In genomic region chr15:90333275-90333674, GRCm38 (mm10) we compare ENCODE assay signal across 13 mouse cellular contexts.
DNase-seq lines count a peak whose midpoint lies in the region; ATAC-seq and TF ChIP-seq lines count a peak whose summit lies in the region.
"Had no signal": no experiment of that assay in that cellular context is flagged by ENCODE, and none has a peak within 500 bp of the region (broad histone marks: within the 10 kb centered on the region; RNA-seq: fewer than 3 reads in every experiment).

No protein-coding gene starts in this region.

- H3K27me3 ChIP-seq in forebrain, embryonic 10.5 days (ENCODE audit: poor library complexity, severe bottlenecking): no peaks in the 10 kb centered on the region
- H3K27me3 ChIP-seq in forebrain, postnatal 0 days (ENCODE audit: insufficient read depth, low read length): no peaks in the 10 kb centered on the region; the same call in 1 of the 2 replicates
- no peaks in the 10 kb centered on the region for H3K27me3 ChIP-seq in kidney, adult 2 months (replicated peaks; ENCODE audit: control insufficient read depth, insufficient read depth, low read length)
- no peaks in the 10 kb centered on the region for H3K27me3 ChIP-seq in embryonic facial prominence, embryonic 14.5 days (replicated peaks; ENCODE audit: control insufficient read depth, insufficient read depth, low read length)
- H3K27me3 ChIP-seq in midbrain, postnatal 0 days (ENCODE audit: insufficient read depth, low read length): no peaks in the 10 kb centered on the region
- H3K27me3 ChIP-seq: Patski had no signal

- H3K9me3 ChIP-seq in forebrain, embryonic 10.5 days: no peaks in the 10 kb centered on the region
- H3K9me3 ChIP-seq in forebrain, postnatal 0 days (ENCODE audit: low read length): no peaks in the 10 kb centered on the region
- H3K9me3 ChIP-seq in embryonic facial prominence, embryonic 14.5 days (ENCODE audit: control insufficient read depth, low read length): no peaks in the 10 kb centered on the region
- no peaks in the 10 kb centered on the region for H3K9me3 ChIP-seq in midbrain, postnatal 0 days (ENCODE audit: low read length)

- no peaks in the 10 kb centered on the region for H3K36me3 ChIP-seq in forebrain, embryonic 10.5 days (replicated peaks)
- no peaks in the 10 kb centered on the region for H3K36me3 ChIP-seq in forebrain, postnatal 0 days (ENCODE audit: insufficient read depth)
- no peaks in the 10 kb centered on the region for H3K36me3 ChIP-seq in kidney, adult 2 months (ENCODE audit: control insufficient read depth, insufficient read depth, low read length)
- no peaks in the 10 kb centered on the region for H3K36me3 ChIP-seq in embryonic facial prominence, embryonic 14.5 days (ENCODE audit: control insufficient read depth, insufficient read depth, low read length)
- no peaks in the 10 kb centered on the region for H3K36me3 ChIP-seq in midbrain, postnatal 0 days (ENCODE audit: insufficient read depth, low read length)

- H3K4me3 ChIP-seq in forebrain, embryonic 10.5 days: no peak overlapping the region; the same call in 1 of the 2 replicates
- no peak overlapping the region for H3K4me3 ChIP-seq in forebrain, postnatal 0 days (ENCODE audit: low read depth, low read length)
- H3K4me3 ChIP-seq in kidney, adult 2 months (ENCODE audit: insufficient read depth, low read depth, low read length): no peak overlapping the region
- H3K4me3 ChIP-seq in embryonic facial prominence, embryonic 14.5 days (ENCODE audit: low read depth, low read length): no peak overlapping the region
- H3K4me3 ChIP-seq in midbrain, postnatal 0 days (ENCODE audit: low read depth, low read length): no peak overlapping the region
- H3K4me3 ChIP-seq: gastrocnemius, adult 2 months had no signal

- peaks cover 23% of the 10 kb centered on the region for H3K4me1 ChIP-seq in forebrain, embryonic 10.5 days
- no peaks in the 10 kb centered on the region for H3K4me1 ChIP-seq in forebrain, postnatal 0 days (ENCODE audit: insufficient read depth)
- 0 out of 2 replicates have a peak, but pooled peaks cover 2% of the 10 kb centered on the region for H3K4me1 ChIP-seq in kidney, adult 2 months (ENCODE audit: control insufficient read depth, insufficient read depth, low read length)
- H3K4me1 ChIP-seq in embryonic facial prominence, embryonic 14.5 days (ENCODE audit: control insufficient read depth, insufficient read depth, low read length): peaks cover 4% of the 10 kb centered on the region; the same call in 1 of the 2 replicates
- H3K4me1 ChIP-seq in midbrain, postnatal 0 days (ENCODE audit: insufficient read depth, low read length): 0 out of 2 replicates have a peak, but pooled peaks cover 4% of the 10 kb centered on the region

- DNase-seq in forebrain, embryonic 10.5 days (ENCODE audit: extremely low spot score, low spot score): peak; percentile 57
- DNase-seq in forebrain, postnatal 0 days: no peak
- DNase-seq in kidney, postnatal 4 days: peak; percentile 52 to 58
- DNase-seq in kidney, adult 2 months: no peak
- DNase-seq in embryonic facial prominence, embryonic 14.5 days (ENCODE audit: low spot score): peak; percentile 70
- peak; percentile 55 for DNase-seq in midbrain, postnatal 0 days (ENCODE audit: low spot score)
- DNase-seq in adrenal gland, postnatal 4 days (ENCODE audit: low spot score in 2 of 2): no peak
- DNase-seq: adrenal gland, postnatal 25 days; gastrocnemius, adult 2 months; thymus, adult 18-20 months had no signal

- no peak overlapping the region for H3K9ac ChIP-seq in forebrain, postnatal 0 days
- no peak overlapping the region for H3K9ac ChIP-seq in embryonic facial prominence, embryonic 14.5 days (ENCODE audit: low read depth, low read length)
- no peak overlapping the region for H3K9ac ChIP-seq in midbrain, postnatal 0 days (replicated peaks; ENCODE audit: low read length, poor library complexity, severe bottlenecking)

- TF ChIP-seq POLR2A in kidney, adult 2 months (IDR thresholded peaks at IDR 0.05; ENCODE audit: low read depth, low read length): no peak

- no peak for TF ChIP-seq CTCF in forebrain, postnatal 0 days (IDR thresholded peaks at IDR 0.05; ENCODE audit: low read depth)
- no peak for TF ChIP-seq CTCF in kidney, adult 2 months (conservative IDR thresholded peaks at IDR 0.05; ENCODE audit: insufficient read depth, insufficient read length, low read depth, low read length)
- no peak for TF ChIP-seq CTCF in midbrain, postnatal 0 days (IDR thresholded peaks at IDR 0.05)

- ATAC-seq in forebrain, postnatal 0 days: no peak
- ATAC-seq in embryonic facial prominence, embryonic 14.5 days (ENCODE audit: low read depth): peak; percentile 81; the same call in 1 of the 2 replicates
- ATAC-seq in midbrain, postnatal 0 days (ENCODE audit: low FRiP score): no peak
- ATAC-seq in CD4-positive, CD25-positive, alpha-beta regulatory T cell, adult 4 months: no peak
- ATAC-seq: Patski had no signal

- H3K4me2 ChIP-seq in forebrain, postnatal 0 days (ENCODE audit: low read depth): no peak overlapping the region
- no peak overlapping the region for H3K4me2 ChIP-seq in embryonic facial prominence, embryonic 14.5 days (ENCODE audit: low read depth, low read length)
- no peak overlapping the region for H3K4me2 ChIP-seq in midbrain, postnatal 0 days (ENCODE audit: low read depth, low read length, poor library complexity, severe bottlenecking)

- H3K27ac ChIP-seq in forebrain, embryonic 10.5 days: 0 out of 2 replicates have a peak overlapping the region, but pooled peaks have one; percentile 56
- H3K27ac ChIP-seq in forebrain, postnatal 0 days (ENCODE audit: low read depth, low read length): no peak overlapping the region
- no peak overlapping the region for H3K27ac ChIP-seq in kidney, adult 2 months (ENCODE audit: insufficient read depth, low read depth, low read length)
- H3K27ac ChIP-seq in embryonic facial prominence, embryonic 14.5 days (replicated peaks; ENCODE audit: low read depth, low read length): no peak overlapping the region
- no peak overlapping the region for H3K27ac ChIP-seq in midbrain, postnatal 0 days (ENCODE audit: low read depth, low read length)
- H3K27ac ChIP-seq: gastrocnemius, adult 2 months; macrophage had no signal

- 2% methylated on average over 4 of the region's 4 CpGs for WGBS in forebrain, embryonic 10.5 days
- 7% methylated on average over 4 of the region's 4 CpGs for WGBS in forebrain, postnatal 0 days
- 49% methylated on average over 4 of the region's 4 CpGs for WGBS in kidney, adult 2 months
- WGBS in embryonic facial prominence, embryonic 14.5 days: 7% methylated on average over 4 of the region's 4 CpGs
- WGBS in midbrain, postnatal 0 days: 10% methylated on average over 4 of the region's 4 CpGs

Comparison
In these comparisons a context has a peak if more than half of its experiments do, and no peak if none do; other contexts are left out.
1. DNase-seq: peak in forebrain, embryonic 10.5 days (single experiment), kidney, postnatal 4 days (2 of 2), embryonic facial prominence, embryonic 14.5 days (single experiment) and midbrain, postnatal 0 days (single experiment); none in forebrain, postnatal 0 days (single experiment), kidney, adult 2 months (single experiment) and adrenal gland, postnatal 4 days (0 of 2).